Mouse (Mus musculus) embryonic stem cell, embryonic (primary cell): ENCODE results near the gene Mxi1.

Source experiments
- CTCF ChIA-PET, 4 experiments: fragments of 300-600 bp in 2 of 4; fragments of 350-600 bp in 2 of 4; sonication (Branson Sonifier 250); formaldehyde crosslinking; loops; one replicate each; lab custom pipeline; 2022; ENCODE audit warnings: inconsistent platforms in 2 of 4; lab: Charles Lee
- POLR2A ChIA-PET, 4 experiments: fragments of 300-600 bp in 2 of 4; fragments of 350-600 bp in 2 of 4; sonication (Branson Sonifier 250); formaldehyde crosslinking; loops; one replicate each; lab custom pipeline; 2022; ENCODE audit warnings: antibody characterized with exemption in 4 of 4, inconsistent platforms in 1 of 4; lab: Charles Lee

Gene Mxi1

DNA sequence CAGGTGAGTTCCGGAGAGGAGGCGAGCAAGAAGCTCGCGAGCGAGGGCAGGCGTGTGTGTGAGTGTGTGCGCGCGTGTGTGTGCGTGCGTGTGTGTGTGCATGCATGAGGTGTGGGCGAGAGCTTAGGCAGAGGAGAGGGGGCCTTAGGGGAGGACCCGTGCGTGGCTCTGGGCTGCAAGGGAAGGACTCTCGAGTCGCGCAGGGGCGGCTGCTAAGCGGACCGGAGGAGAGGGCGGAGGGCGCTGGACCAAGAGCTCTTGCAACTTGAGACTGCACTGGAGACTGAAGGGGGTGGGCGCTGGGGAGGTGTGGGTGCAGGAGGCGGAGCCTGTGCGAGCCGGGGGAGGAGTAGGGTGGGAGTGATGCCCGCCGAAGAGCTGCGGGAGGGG, 19.7 kb downstream of the Mxi1 start:
- POLR2A ChIA-PET: interaction anchor here in 3 of 4 experiments (0.5 to 2.2 kb wide), 58 partner anchors 9 to 397 kb away, joined by 3 to 19 read pairs (median 4); partner anchors contain the start of genes Mxi1 (in 3 of the 3) and Dusp5 (in 1 of the 3)

GRCm38 (mm10) chr19:53331882-53332500, 21.7 kb downstream of the Mxi1 start:
- ChIA-PET CTCF (no interaction called here), POLR2A (interaction anchor here in 2 of 4 experiments (1.5 to 2.1 kb wide), 2 partner anchors 10 to 48 kb away, joined by 4 to 5 read pairs; no protein-coding TSS in a partner anchor)

More for the DNA sequence above, 19.7 kb downstream of the Mxi1 start:
- CTCF ChIA-PET: interaction anchor here in 3 of 4 experiments (0.7 to 2.1 kb wide), 14 partner anchors 9 to 322 kb away, joined by 3 to 15 read pairs (median 4); no protein-coding TSS in a partner anchor

DNA sequence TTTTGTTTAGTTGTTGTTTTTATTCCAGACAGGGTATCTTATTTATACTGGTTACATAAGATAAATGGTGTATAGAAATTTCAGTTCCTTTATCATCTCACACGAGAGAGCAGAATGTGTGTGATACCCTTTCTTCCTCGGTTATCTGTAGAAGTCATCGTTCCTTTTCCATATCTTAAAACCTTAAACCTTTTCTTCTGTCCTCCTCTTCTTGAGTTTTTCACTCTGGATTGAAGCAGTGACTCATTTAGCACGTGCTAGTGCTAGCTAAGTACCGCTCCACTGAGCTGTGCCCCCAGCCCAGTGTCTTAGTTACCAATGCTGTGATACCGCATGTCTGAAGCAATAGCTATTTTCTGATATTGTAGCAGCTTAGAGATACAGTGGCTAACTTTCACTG, 23.4 kb downstream of the Mxi1 start:
- ChIA-PET CTCF (no interaction called here), POLR2A (interaction anchor here in 3 of 4 experiments (0.6 to 2.1 kb wide), 11 partner anchors 11 to 1888 kb away, joined by 3 to 6 read pairs (median 3); partner anchors contain the start of gene Mxi1 (in 1 of the 3))

DNA sequence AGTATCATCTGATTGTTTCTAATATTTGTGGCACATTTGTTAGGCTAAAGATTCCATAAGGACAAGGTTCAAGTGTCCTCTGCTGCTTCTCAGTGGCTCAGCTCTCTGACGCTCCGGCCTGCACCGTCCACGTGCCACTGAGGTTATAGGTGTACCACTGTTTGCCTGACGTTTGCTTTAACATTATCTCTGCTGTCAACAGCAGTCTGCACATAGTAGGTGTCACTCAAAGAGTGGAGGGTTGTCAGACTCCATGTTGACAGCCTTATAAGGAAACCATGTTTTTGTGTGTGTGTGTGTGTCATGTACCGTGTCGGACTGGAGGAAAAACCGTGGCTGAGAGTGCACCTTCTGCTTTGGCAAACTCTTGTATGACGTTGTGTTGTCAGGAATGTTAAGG, 24.9 kb downstream of the Mxi1 start:
- ChIA-PET CTCF (no interaction called here), POLR2A (interaction anchor here in 2 of 4 experiments (0.5 to 1.0 kb wide), 2 partner anchors 23 to 57 kb away, joined by 3 read pairs; no protein-coding TSS in a partner anchor)

- ChIA-PET POLR2A (interaction anchor here in 2 of 4 experiments (0.6 to 3.4 kb wide), 6 partner anchors 8 to 263 kb away, joined by 3 to 14 read pairs (median 4); no protein-coding TSS in a partner anchor), CTCF (no interaction called here)
Observed at GRCm38 (mm10) chr19:53340423-53340822, 30.1 kb downstream of the Mxi1 start.

- POLR2A ChIA-PET: interaction anchor here in 3 of 4 experiments (0.7 to 2.0 kb wide), 9 partner anchors 17 to 256 kb away, joined by 3 to 5 read pairs (median 3); partner anchors contain the start of gene Smc3 (in 1 of the 3)
- CTCF ChIA-PET: interaction anchor here in 2 of 4 experiments (1.0 to 1.7 kb wide), 3 partner anchors 13 to 27 kb away, joined by 4 to 8 read pairs (median 5); no protein-coding TSS in a partner anchor
Observed at GRCm38 (mm10) chr19:53343174-53343881, 33.0 kb downstream of the Mxi1 start.

DNA sequence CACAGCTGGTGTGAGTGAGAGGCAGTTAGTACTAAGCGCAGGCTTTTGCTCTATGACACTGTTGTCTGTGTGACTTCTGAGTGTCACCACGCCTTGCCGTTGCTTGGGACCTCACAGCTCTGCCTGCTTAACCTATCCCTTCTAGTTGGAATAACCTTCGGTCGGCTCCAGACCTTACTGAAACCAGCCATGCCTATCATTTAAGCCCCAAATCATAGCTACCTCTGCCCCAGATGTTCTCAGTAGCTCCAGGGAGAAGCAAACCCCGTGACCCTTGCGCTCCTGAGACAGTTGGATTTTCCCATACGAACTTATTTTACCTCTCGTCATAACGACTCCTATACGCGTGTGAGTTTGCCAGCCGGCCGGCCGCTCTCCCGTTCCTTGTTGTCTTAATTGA, 33.7 kb downstream of the Mxi1 start:
- CTCF ChIA-PET: interaction anchor here in 2 of 4 experiments (1.0 to 1.7 kb wide), 3 partner anchors 14 to 26 kb away, joined by 4 to 8 read pairs (median 5); no protein-coding TSS in a partner anchor
- POLR2A ChIA-PET: interaction anchor here (0.6 to 2.0 kb wide), 18 partner anchors 9 to 297 kb away, joined by 3 to 5 read pairs (median 4); partner anchors contain the start of gene Smc3 (in 1 of the 4)

DNA sequence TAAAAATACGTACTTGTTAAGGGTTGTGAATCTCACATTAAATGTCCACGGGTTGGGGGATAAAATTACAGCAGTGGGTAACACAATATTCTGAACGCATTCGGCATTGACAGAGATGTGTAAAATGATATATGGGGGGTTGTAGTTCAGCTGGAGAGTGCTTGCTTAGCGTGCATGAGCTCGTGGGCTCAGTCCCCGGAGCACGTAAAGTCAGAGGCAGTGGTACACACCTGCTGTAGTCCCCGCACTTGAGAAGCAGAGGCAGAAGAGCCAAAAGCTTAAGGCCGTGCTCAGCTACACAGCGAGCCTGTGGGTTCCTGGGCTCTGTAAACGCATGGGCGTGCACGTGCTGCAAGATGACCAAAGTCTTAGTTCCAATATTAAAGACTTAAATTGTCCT, 35.4 kb downstream of the Mxi1 start:
- CTCF ChIA-PET: no interaction called here
- POLR2A ChIA-PET: interaction anchor here (0.5 to 1.9 kb wide), 9 partner anchors 12 to 294 kb away, joined by 3 to 8 read pairs (median 4); no protein-coding TSS in a partner anchor

- POLR2A ChIA-PET: interaction anchor here in 2 of 4 experiments (0.9 to 2.1 kb wide), 5 partner anchors 10 to 70 kb away, joined by 3 to 5 read pairs (median 4); no protein-coding TSS in a partner anchor
Observed at GRCm38 (mm10) chr19:53353864-53354263, 43.5 kb downstream of the Mxi1 start.

GRCm38 (mm10) chr19:53354271-53355000, 44.1 kb downstream of the Mxi1 start:
- ChIA-PET CTCF (interaction anchor here in 3 of 4 experiments (0.6 to 1.6 kb wide), 3 partner anchors 15 to 118 kb away, joined by 3 to 6 read pairs (median 3); no protein-coding TSS in a partner anchor), POLR2A (interaction anchor here in 2 of 4 experiments (0.9 to 2.1 kb wide), 5 partner anchors 10 to 71 kb away, joined by 3 to 5 read pairs (median 4); no protein-coding TSS in a partner anchor)

More at GRCm38 (mm10) chr19:53353864-53354263, 43.5 kb downstream of the Mxi1 start:
- CTCF ChIA-PET: interaction anchor here in 3 of 4 experiments (0.6 to 1.6 kb wide), 3 partner anchors 15 to 117 kb away, joined by 3 to 6 read pairs (median 3); no protein-coding TSS in a partner anchor

DNA sequence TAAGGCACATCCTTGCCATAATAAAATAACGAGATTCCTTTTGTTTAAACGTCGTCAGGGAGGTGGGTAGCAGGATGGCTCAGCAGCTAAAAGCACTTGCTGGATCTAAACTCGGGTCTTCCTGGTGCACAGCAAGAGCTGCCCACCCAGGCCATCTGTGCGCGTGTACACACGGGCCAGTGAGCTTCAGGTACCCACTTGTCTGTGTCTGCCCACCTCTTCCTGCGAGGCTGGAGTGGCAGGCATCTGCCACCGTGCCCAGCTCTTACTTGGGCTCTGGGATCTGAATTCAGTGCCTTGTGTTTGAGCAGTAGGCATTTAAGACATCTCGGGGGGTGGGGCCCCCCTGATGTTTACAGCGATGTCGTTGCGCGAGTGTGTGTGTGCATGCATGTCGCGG, 44.7 kb downstream of the Mxi1 start:
- CTCF ChIA-PET: no interaction called here

DNA sequence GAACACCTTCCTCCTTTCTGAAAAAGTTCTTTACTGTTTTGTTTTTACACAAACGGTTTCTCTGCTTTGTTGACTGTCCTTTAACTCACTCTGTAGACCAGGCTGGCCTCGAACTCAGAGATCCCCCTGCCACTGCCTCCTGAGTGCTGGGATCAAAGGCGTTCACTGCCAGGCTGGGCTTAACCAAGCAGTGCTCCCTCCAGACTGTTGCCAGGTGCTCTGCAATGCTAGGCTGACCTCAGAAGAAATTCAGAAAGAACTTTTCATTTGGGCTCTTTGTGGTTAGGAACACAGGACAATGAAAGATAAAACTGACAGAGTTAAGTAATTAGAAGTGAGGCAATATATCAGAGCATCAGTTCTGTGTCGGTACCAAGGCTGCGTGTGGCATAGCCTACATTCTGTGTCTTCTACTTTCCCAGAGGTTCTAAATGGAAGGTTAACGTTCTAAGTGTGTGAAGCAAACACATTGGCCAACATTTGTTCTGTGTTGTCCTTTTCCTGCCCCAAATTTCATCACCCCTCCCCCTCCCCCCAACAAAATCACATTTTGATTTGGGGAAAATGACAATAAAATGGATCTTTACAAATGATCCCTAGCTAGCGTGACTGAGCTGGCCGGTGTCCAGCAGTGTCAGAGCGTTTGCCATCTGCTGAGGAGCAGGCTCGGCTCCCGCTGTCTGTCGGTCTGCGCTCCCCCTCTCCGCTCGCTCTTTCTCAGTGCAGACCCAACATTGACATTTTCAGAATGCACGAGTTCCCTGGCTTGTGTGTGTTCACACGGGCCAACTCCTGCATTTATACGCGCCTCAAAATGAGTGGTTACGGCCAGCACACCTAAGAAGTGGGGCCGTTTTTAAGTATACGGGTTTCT, 49.1 kb downstream of the Mxi1 start:
- ChIA-PET POLR2A (interaction anchor here in 3 of 4 experiments (0.7 to 3.0 kb wide), 10 partner anchors 7 to 45 kb away, joined by 3 to 15 read pairs (median 5); no protein-coding TSS in a partner anchor), CTCF (interaction anchor here in 3 of 4 experiments (0.7 to 1.7 kb wide), 4 partner anchors 10 to 351 kb away, joined by 3 to 5 read pairs (median 3); partner anchors contain the start of gene Mxi1 (in 1 of the 3))

More for the DNA sequence above, 44.7 kb downstream of the Mxi1 start:
- POLR2A ChIA-PET: no interaction called here

GRCm38 (mm10) chr19:53360265-53360958, 50.1 kb downstream of the Mxi1 start:
- CTCF ChIA-PET: interaction anchor here (0.6 to 1.7 kb wide), 5 partner anchors 9 to 459 kb away, joined by 3 to 5 read pairs (median 3); no protein-coding TSS in a partner anchor
- POLR2A ChIA-PET: interaction anchor here in 3 of 4 experiments (0.6 to 3.0 kb wide), 15 partner anchors 8 to 336 kb away, joined by 3 to 15 read pairs (median 5); partner anchors contain the start of gene Smc3 (in 1 of the 3)

DNA sequence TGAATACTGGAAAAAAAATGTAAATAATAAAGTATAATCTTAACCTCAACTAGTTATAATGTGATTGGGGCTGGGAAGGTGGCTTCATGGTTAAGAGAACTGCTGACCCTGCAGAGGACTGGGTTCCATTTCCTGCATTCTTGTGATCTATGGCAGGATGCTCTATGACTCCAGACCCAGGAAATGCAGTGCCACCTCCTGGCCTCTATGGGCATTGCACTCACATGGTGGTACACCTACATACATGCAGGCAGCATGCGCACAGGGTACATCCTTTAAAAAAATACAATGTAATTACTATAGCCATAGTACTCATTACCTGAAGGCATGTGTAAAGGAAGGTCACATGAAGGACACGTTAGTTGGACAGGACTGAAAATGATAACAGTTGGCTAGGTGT, 52.6 kb downstream of the Mxi1 start:
- POLR2A ChIA-PET: interaction anchor here in 1 of 4 experiments (0.9 to 2.1 kb wide), 3 partner anchors 10 to 19 kb away, joined by 3 to 5 read pairs (median 4); no protein-coding TSS in a partner anchor
- CTCF ChIA-PET: interaction anchor here in 1 of 4 experiments (1.1 kb wide), 1 partner anchor 115 kb away, joined by 3 read pairs; no protein-coding TSS in a partner anchor

DNA sequence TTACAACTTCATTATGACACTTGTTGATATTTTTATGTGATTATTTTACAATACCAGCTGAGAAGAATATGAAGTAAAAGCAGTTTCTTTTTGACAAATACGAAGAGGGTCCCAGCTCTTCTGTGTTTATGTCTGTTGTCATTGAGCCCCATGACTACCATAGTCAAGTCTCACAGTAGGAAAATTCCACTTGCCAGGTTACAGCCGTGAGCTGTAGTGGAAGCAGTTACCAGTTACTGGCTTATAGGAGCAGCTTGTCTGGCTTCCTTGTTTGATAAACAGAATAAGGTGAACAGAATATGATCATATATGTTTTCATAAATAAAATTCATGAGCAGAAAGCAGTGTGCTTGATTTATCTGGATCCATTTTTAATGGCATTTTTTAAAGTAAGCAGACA, 54.2 kb downstream of the Mxi1 start:
- ChIA-PET POLR2A (interaction anchor here in 2 of 4 experiments (1.0 to 2.2 kb wide), 7 partner anchors 11 to 235 kb away, joined by 3 to 12 read pairs (median 5); no protein-coding TSS in a partner anchor), CTCF (interaction anchor here in 3 of 4 experiments (0.6 to 1.2 kb wide), 4 partner anchors 64 to 385 kb away, joined by 3 to 5 read pairs (median 3); no protein-coding TSS in a partner anchor)
